Mouse (Mus musculus) intestine, embryonic 15.5 days (tissue): ENCODE data around the gene Gm44579. TPM values are rescaled to one million over a fixed set of nuclear protein-coding genes. Genes with fewer than 3 reads are reported as not detected.
A peak's percentile ranks its signal among the peaks of the same experiment; 100 is the strongest.

Source experiments
- ATAC-seq: fragments of 200-750 bp; cut with Nextera tagmentation; 2 replicates; pipeline ENCODE4 v1.8.0; 2017; ENCODE audit warnings: moderate TSS enrichment, moderate library complexity
- H3K27ac ChIP-seq: fragments of 300-500 bp; sonication (generic); 2 replicates; pipeline ENCODE4 v1.5.1; 2015; ENCODE audit warnings: mild to moderate bottlenecking, inconsistent platforms
- H3K27me3 ChIP-seq: fragments of 300-500 bp; sonication (generic); replicated peaks from 2 replicates; pipeline ENCODE4 v1.6.1; 2015; ENCODE audit warnings: inconsistent platforms
- H3K36me3 ChIP-seq: fragments of 300-500 bp; sonication (generic); 2 replicates; pipeline ENCODE4 v1.6.1; 2015; ENCODE audit warnings: inconsistent platforms
- H3K4me1 ChIP-seq: fragments of 300-500 bp; sonication (generic); replicated peaks from 2 replicates; pipeline ENCODE4 v1.6.1; 2015; ENCODE audit warnings: inconsistent platforms
- H3K4me2 ChIP-seq: fragments of 300-500 bp; sonication (generic); replicated peaks from 2 replicates; pipeline ENCODE4 v1.6.1; 2015; ENCODE audit warnings: mild to moderate bottlenecking, inconsistent platforms
- H3K4me3 ChIP-seq: fragments of 300-500 bp; sonication (generic); replicated peaks from 2 replicates; pipeline ENCODE4 v1.5.1; 2015; ENCODE audit warnings: inconsistent platforms
- H3K9ac ChIP-seq: fragments of 300-500 bp; sonication (generic); 2 replicates; pipeline ENCODE4 v1.6.1; 2015; ENCODE audit warnings: inconsistent platforms
- H3K9me3 ChIP-seq: fragments of 300-500 bp; sonication (generic); 2 replicates; pipeline ENCODE4 v1.6.1; 2016; ENCODE audit warnings: inconsistent platforms
- WGBS: fragments of 180-500 bp; shearing (Covaris S2); methylation state at CpG from one replicate; pipeline ENCODE4 v1.1.7; 2015; 5-methylcytosine and 5-hydroxymethylcytosine counted together
- polyA plus RNA-seq: library from polyadenylated mRNA; unstranded; fragments of >200 nt; fragmentation: Nextera tagmentation; extraction: Ambion mirVana; gene quantifications from 2 replicates; pipeline ENCODE4 v1.2.1, GENCODE M21; 2015

Gene Gm44579
- polyA plus RNA-seq, 1 experiment from 2014 or later: not detected

- ATAC-seq: no peak
- Histone ChIP-seq H3K27me3 (no peaks in the 10 kb centered on the region), H3K9me3 (no peaks in the 10 kb centered on the region), H3K4me1 (no peaks in the 10 kb centered on the region; the same call in 1 of the 2 replicates), H3K4me3 (no peak overlapping the region), H3K9ac (no peak overlapping the region), H3K27ac (no peak overlapping the region), H3K4me2 (no peak overlapping the region), H3K36me3 (no peaks in the 10 kb centered on the region)
- WGBS: 49% methylated on average over 4 of the region's 4 CpGs
These were observed 36.3 kb downstream of the Gm44579 start for GRCm38 (mm10) chr15:98184456-98184855.

- ATAC-seq: no peak
These were observed 38.8 kb downstream of the Gm44579 start for GRCm38 (mm10) chr15:98181856-98182570.

GRCm38 (mm10) chr15:98181132-98181711 is 39.6 kb downstream of the Gm44579 start:
- no peaks in the 10 kb centered on the region for H3K27me3 ChIP-seq
- no peaks in the 10 kb centered on the region; the same call in 1 of the 2 replicates for H3K4me1 ChIP-seq
- H3K27ac ChIP-seq: peak overlapping the region; percentile 24
- H3K4me2 ChIP-seq: peak overlapping the region; percentile 81
- H3K9me3 ChIP-seq: no peaks in the 10 kb centered on the region
- H3K9ac ChIP-seq: peak overlapping the region; percentile 29; the same call in 1 of the 2 replicates
- WGBS: under 1% methylated on average over 30 of the region's 30 CpGs
- peak; percentile 99 for ATAC-seq
- peak overlapping the region; percentile 47 for H3K4me3 ChIP-seq
- no peaks in the 10 kb centered on the region for H3K36me3 ChIP-seq

More at GRCm38 (mm10) chr15:98181856-98182570, 38.8 kb downstream of the Gm44579 start:
- no peak overlapping the region; the same call in 1 of the 2 replicates for H3K4me2 ChIP-seq
- no peaks in the 10 kb centered on the region for H3K36me3 ChIP-seq
- no peak overlapping the region for H3K4me3 ChIP-seq
- H3K9ac ChIP-seq: no peak overlapping the region
- H3K4me1 ChIP-seq: no peaks in the 10 kb centered on the region; the same call in 1 of the 2 replicates
- H3K27ac ChIP-seq: no peak overlapping the region
- WGBS: 67% methylated on average over 12 of the region's 12 CpGs
- no peaks in the 10 kb centered on the region for H3K9me3 ChIP-seq
- H3K27me3 ChIP-seq: no peaks in the 10 kb centered on the region

GRCm38 (mm10) chr15:98180567-98181131 is 40.1 kb downstream of the Gm44579 start:
- H3K9me3 ChIP-seq: no peaks in the 10 kb centered on the region
- 7% methylated on average over 26 of the region's 26 CpGs for WGBS
- peak overlapping the region; percentile 29; the same call in 1 of the 2 replicates for H3K9ac ChIP-seq
- no peak for ATAC-seq
- H3K27me3 ChIP-seq: no peaks in the 10 kb centered on the region
- peak overlapping the region; percentile 81 for H3K4me2 ChIP-seq
- peak overlapping the region; percentile 47 for H3K4me3 ChIP-seq
- H3K4me1 ChIP-seq: no peaks in the 10 kb centered on the region; the same call in 1 of the 2 replicates
- H3K27ac ChIP-seq: peak overlapping the region; percentile 24
- no peaks in the 10 kb centered on the region for H3K36me3 ChIP-seq

- H3K4me2 ChIP-seq: no peak overlapping the region
- no peak overlapping the region for H3K27ac ChIP-seq
- no peak overlapping the region for H3K9ac ChIP-seq
- no peaks in the 10 kb centered on the region for H3K36me3 ChIP-seq
- WGBS: 61% methylated on average over 3 of the region's 3 CpGs
- no peak for ATAC-seq
- H3K4me3 ChIP-seq: no peak overlapping the region
- peaks cover 5% of the 10 kb centered on the region; the same call in 1 of the 2 replicates for H3K27me3 ChIP-seq
- H3K9me3 ChIP-seq: no peaks in the 10 kb centered on the region
- no peaks in the 10 kb centered on the region; the same call in 1 of the 2 replicates for H3K4me1 ChIP-seq
These were observed 43.5 kb downstream of the Gm44579 start for GRCm38 (mm10) chr15:98177320-98177719.

GRCm38 (mm10) chr15:98173821-98174220 is 47.0 kb downstream of the Gm44579 start:
- H3K4me3 ChIP-seq: no peak overlapping the region
- no peaks in the 10 kb centered on the region for H3K4me1 ChIP-seq
- 42% methylated on average over 8 of the region's 8 CpGs for WGBS
- no peaks in the 10 kb centered on the region for H3K36me3 ChIP-seq
- no peaks in the 10 kb centered on the region for H3K9me3 ChIP-seq
- H3K9ac ChIP-seq: no peak overlapping the region
- peaks cover 29% of the 10 kb centered on the region for H3K27me3 ChIP-seq
- H3K4me2 ChIP-seq: no peak overlapping the region
- no peak overlapping the region for H3K27ac ChIP-seq
- ATAC-seq: no peak

GRCm38 (mm10) chr15:98172113-98172512 is 48.7 kb downstream of the Gm44579 start:
- Histone ChIP-seq H3K27me3 (peaks cover 45% of the 10 kb centered on the region), H3K4me1 (peaks cover 12% of the 10 kb centered on the region), H3K9ac (no peak overlapping the region), H3K36me3 (no peaks in the 10 kb centered on the region), H3K4me2 (no peak overlapping the region), H3K4me3 (no peak overlapping the region), H3K9me3 (no peaks in the 10 kb centered on the region), H3K27ac (no peak overlapping the region)
- 57% methylated on average over 5 of the region's 5 CpGs for WGBS
- peak; percentile 52; the same call in 1 of the 2 replicates for ATAC-seq

- Histone ChIP-seq H3K9me3 (no peaks in the 10 kb centered on the region), H3K4me1 (peaks cover 12% of the 10 kb centered on the region), H3K4me3 (no peak overlapping the region), H3K9ac (no peak overlapping the region), H3K4me2 (no peak overlapping the region), H3K27ac (no peak overlapping the region), H3K27me3 (peaks cover 53% of the 10 kb centered on the region), H3K36me3 (no peaks in the 10 kb centered on the region)
- WGBS: 66% methylated on average over 9 of the region's 9 CpGs
- ATAC-seq: no peak
These were observed 49.9 kb downstream of the Gm44579 start for GRCm38 (mm10) chr15:98170917-98171316.

- H3K36me3 ChIP-seq: no peaks in the 10 kb centered on the region
- peaks cover 12% of the 10 kb centered on the region for H3K4me1 ChIP-seq
- no peak overlapping the region for H3K4me2 ChIP-seq
- 36% methylated on average over 7 of the region's 7 CpGs for WGBS
- H3K27me3 ChIP-seq: peaks cover 59% of the 10 kb centered on the region
- no peak for ATAC-seq
- H3K27ac ChIP-seq: no peak overlapping the region
- H3K4me3 ChIP-seq: no peak overlapping the region
- no peak overlapping the region for H3K9ac ChIP-seq
- H3K9me3 ChIP-seq: no peaks in the 10 kb centered on the region
These were observed 50.4 kb downstream of the Gm44579 start for GRCm38 (mm10) chr15:98170365-98170764.

- peaks cover 12% of the 10 kb centered on the region for H3K4me1 ChIP-seq
- H3K27me3 ChIP-seq: peaks cover 59% of the 10 kb centered on the region
- H3K4me3 ChIP-seq: peak overlapping the region; percentile 35; the same call in 1 of the 2 replicates
- H3K4me2 ChIP-seq: peak overlapping the region; percentile 62
- 7% methylated on average over 19 of the region's 19 CpGs for WGBS
- H3K9ac ChIP-seq: no peak overlapping the region
- no peak overlapping the region for H3K27ac ChIP-seq
- no peaks in the 10 kb centered on the region for H3K9me3 ChIP-seq
- no peaks in the 10 kb centered on the region for H3K36me3 ChIP-seq
- no peak for ATAC-seq
These were observed 52.2 kb downstream of the Gm44579 start for GRCm38 (mm10) chr15:98168622-98169004.

GRCm38 (mm10) chr15:98167645-98168621 is 52.8 kb downstream of the Gm44579 start:
- peaks cover 12% of the 10 kb centered on the region for H3K4me1 ChIP-seq
- ATAC-seq: peak; percentile 79
- 2% methylated on average over 69 of the region's 69 CpGs for WGBS
- peak overlapping the region; percentile 35 for H3K4me3 ChIP-seq
- H3K36me3 ChIP-seq: no peaks in the 10 kb centered on the region
- H3K27ac ChIP-seq: no peak overlapping the region
- 0 out of 2 replicates have a peak overlapping the region, but pooled peaks have one; percentile 3 for H3K9ac ChIP-seq
- peak overlapping the region; percentile 62 for H3K4me2 ChIP-seq
- H3K9me3 ChIP-seq: no peaks in the 10 kb centered on the region
- peaks cover 57% of the 10 kb centered on the region for H3K27me3 ChIP-seq
